Mouse (Mus musculus): Measurements from ENCODE around the gene Dstyk. TPM values are rescaled to one million over a fixed set of nuclear protein-coding genes. Genes with fewer than 3 reads are reported as not detected.

The Dstyk gene
- polyA plus RNA-seq (2015; fragmentation: Nextera tagmentation; extraction: Ambion mirVana): 8.4 and 9.2 TPM in 2 replicates

DNA sequence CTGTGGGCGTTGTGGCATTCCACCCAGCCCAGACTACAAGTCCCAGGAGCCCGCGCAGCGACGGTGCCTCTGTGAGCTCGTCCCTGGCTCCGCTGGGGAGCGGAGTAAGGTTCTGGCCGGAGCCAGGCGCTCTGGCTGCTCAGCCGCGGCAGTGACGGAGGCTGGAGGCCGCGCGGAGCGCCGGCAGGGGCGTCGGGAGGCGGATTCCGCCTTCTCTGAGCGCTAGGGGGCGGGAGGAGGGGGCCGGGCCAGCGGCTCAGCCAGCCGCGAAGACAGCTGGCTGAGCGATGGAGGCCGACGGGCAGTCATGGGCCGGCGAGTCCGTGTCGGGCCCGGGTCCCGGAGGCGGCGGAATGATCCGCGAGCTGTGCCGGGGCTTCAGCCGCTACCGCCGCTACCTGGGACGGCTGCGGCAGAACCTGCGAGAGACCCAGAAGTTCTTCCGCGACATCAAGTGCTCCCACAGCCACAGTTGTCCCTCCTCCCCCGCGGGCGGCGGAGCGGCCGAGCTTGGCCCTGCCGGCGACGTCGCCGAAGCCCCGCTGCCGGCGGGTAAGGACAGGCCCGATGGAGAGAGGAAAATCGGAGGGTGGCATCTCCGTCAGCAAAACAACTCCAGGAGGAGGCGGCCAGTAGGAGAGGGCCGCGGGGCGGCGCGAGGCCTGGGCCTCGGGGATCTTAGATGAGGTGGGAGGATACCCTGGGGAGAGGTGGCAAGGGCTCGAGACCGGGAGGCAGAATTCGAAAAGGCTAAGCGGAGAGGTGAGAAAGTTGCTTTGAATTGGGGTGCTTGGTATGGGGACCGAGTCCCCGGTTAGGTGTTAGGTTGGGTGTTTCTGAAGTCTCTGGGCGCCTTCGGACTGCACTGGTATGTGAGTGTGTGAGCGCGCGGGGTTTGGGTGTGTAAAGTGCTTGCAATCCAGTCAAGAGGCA lies at the start of gene Dstyk:
Dstyk (plus strand) TSS at position 237 of the 933 bp plus-strand sequence.
- no peaks in the 10 kb centered on the region for H3K36me3 ChIP-seq
- peak within 1 kb of the TSS; percentile 84 for H3K9ac ChIP-seq (replicated peaks)
- peak within 1 kb of the TSS; percentile 79 for H3K4me2 ChIP-seq
- H3K27ac ChIP-seq (replicated peaks): peak within 1 kb of the TSS; percentile 89
- no peaks in the 10 kb centered on the region for H3K27me3 ChIP-seq (replicated peaks)
- H3K4me1 ChIP-seq: peaks cover 21% of the 10 kb centered on the region
- WGBS: under 1% methylated on average over 83 of the region's 85 CpGs
- ATAC-seq (ENCODE audit: low FRiP score): peak; percentile 95
- H3K9me3 ChIP-seq (replicated peaks): no peaks in the 10 kb centered on the region
- peak within 1 kb of the TSS; percentile 76 for H3K4me3 ChIP-seq (replicated peaks)

DNA sequence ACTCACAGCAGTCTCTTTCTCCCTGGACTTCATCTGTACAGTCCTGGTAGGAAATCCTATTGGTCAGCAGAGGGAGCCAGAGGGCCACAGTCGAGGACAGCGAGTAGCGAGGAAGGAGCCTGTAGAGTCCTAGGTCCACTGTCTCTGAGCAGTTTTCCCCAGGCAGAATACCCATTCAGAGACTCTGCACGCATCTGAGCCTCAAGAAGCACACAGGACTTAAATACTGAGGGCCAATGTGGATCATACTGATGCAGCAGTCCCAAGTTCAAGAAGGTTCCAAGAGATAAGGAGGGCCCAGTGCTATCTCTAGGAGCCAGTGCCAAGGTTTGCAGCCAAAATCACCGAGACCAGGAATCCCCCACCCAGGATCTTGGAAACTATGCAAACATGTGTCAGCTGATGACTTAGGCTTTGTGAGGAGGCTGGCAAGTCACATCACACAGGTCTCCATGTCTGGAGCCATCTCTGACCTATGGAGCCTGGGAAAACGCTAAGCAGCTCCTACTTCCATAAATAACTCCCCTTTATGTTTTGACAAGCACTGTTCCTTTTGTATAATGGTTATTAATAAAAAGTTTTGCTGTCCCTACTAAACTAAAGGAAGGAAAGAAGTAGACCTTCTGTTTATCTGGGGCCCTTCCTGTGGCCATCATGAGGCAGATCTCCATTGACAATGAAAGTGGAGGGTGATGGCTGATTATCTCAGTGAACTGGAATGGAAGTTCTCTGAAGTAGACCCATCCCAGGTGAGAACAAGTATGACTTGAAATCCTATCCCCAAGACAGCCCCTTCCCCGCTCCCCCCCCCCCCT lies 49.5 kb upstream of the Dstyk start:
- ATAC-seq (ENCODE audit: low FRiP score): peak; percentile 74
- Histone ChIP-seq H3K9me3 (replicated peaks) (no peaks in the 10 kb centered on the region), H3K27ac (replicated peaks) (peak overlapping the region; percentile 39; the same call in 1 of the 2 replicates), H3K4me2 (no peak overlapping the region), H3K27me3 (replicated peaks) (no peaks in the 10 kb centered on the region), H3K36me3 (peaks cover 12% of the 10 kb centered on the region), H3K4me1 (peaks cover 58% of the 10 kb centered on the region), H3K4me3 (replicated peaks) (no peak overlapping the region), H3K9ac (replicated peaks) (no peak overlapping the region)
- WGBS: 36% methylated on average over 7 of the region's 7 CpGs

DNA sequence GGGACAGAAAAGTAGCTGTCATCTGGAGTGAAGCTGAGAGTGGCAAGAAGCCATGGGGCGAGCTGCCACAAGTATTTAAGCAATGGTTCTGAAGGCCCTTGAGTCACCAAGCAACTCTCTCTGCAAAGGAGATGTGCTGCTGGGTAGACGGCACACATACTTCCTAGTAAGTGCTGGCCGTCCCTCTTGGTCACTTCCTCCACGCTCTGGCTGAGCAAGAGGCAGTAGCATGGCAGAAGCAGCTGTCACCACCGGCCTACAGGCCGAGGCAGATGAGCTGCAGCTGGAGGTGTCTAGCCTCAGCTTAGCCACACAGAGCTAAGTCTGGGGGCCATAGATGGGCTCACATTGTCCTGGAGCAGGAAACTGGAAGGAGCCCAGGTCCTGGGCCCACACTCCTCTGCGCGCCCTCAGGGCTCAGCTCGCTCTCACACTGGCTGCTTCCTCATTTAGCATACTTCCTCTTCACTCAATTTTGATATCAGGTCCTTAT lies 46.6 kb upstream of the Dstyk start:
- Histone ChIP-seq H3K4me2 (no peak overlapping the region), H3K4me3 (replicated peaks) (no peak overlapping the region), H3K9me3 (replicated peaks) (no peaks in the 10 kb centered on the region), H3K36me3 (peaks cover 12% of the 10 kb centered on the region), H3K4me1 (peaks cover 74% of the 10 kb centered on the region), H3K27me3 (replicated peaks) (no peaks in the 10 kb centered on the region), H3K9ac (replicated peaks) (no peak overlapping the region), H3K27ac (replicated peaks) (0 out of 2 replicates have a peak overlapping the region, but pooled peaks have one; percentile 45)
- 84% methylated on average over 9 of the region's 9 CpGs for WGBS
- ATAC-seq (ENCODE audit: low FRiP score): no peak

DNA sequence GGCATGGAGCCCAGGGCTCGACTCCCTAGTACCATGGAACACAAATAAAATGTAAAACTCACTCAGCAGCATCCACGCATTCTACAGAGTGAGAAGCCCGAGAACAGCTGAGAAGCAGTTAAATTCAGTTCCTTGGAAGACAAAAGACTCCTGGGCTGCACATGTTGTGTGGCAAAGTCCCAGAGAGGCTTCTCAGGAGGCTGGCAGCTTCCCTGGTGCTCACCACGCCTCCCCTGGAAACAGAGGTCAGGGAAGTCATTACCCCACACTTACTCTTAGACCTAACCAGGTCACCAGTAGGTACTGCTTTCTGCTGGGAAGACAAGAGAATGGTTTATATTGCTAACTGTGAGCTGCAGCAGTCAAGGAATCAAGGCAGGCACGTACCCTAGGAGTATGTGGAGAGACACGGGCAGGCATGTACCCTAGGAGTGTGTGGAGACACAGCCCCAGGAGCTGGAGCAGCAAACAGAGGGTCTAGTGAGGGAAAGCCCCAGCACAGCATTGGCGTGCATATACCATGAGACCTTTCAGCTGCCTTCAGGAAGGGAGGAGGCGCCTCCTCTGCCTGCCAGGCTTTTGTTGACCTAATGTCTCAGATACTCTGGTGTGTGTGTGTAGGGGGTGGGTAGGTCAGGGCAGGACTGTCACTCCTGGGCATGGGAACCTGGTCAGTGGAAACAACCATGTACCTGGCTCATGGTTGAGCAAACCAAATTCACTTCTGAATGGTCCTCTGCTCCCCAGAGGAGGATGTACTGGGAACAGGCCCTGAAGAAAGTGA lies 45.9 kb upstream of the Dstyk start:
- ATAC-seq (ENCODE audit: low FRiP score): no peak
- Histone ChIP-seq H3K4me3 (replicated peaks) (no peak overlapping the region), H3K9me3 (replicated peaks) (no peaks in the 10 kb centered on the region), H3K4me2 (no peak overlapping the region), H3K27me3 (replicated peaks) (no peaks in the 10 kb centered on the region), H3K36me3 (peaks cover 12% of the 10 kb centered on the region), H3K27ac (replicated peaks) (0 out of 2 replicates have a peak overlapping the region, but pooled peaks have one; percentile 33), H3K4me1 (peaks cover 74% of the 10 kb centered on the region), H3K9ac (replicated peaks) (no peak overlapping the region)
- 50% methylated on average over 8 of the region's 8 CpGs for WGBS

DNA sequence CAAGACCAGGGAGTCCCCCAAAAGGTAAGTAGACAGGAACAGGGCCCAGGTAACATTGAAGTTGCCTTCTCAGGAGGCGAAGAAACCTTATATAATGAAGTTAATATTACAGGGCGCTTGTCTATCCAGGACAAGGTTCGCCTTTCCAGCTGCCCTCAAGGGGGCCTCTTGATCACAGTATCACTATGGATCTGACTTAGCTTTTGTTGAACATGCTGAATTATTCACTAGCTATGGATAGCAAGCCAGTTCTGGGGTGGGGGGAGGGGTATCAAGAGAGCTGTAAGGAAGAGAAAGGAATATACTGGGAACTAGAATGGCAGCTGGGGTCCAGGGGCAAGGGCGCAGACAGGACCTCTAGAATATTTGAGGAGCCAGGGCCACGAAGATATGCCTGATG lies 45.0 kb upstream of the Dstyk start:
- H3K4me3 ChIP-seq (replicated peaks): no peak overlapping the region
- no peak overlapping the region for H3K27ac ChIP-seq (replicated peaks)
- no peaks in the 10 kb centered on the region for H3K27me3 ChIP-seq (replicated peaks)
- H3K36me3 ChIP-seq: peaks cover 12% of the 10 kb centered on the region
- ATAC-seq (ENCODE audit: low FRiP score): no peak
- H3K4me2 ChIP-seq: no peak overlapping the region
- no peaks in the 10 kb centered on the region for H3K9me3 ChIP-seq (replicated peaks)
- H3K4me1 ChIP-seq: peaks cover 72% of the 10 kb centered on the region
- 63% methylated on average over 5 of the region's 5 CpGs for WGBS
- no peak overlapping the region for H3K9ac ChIP-seq (replicated peaks)

DNA sequence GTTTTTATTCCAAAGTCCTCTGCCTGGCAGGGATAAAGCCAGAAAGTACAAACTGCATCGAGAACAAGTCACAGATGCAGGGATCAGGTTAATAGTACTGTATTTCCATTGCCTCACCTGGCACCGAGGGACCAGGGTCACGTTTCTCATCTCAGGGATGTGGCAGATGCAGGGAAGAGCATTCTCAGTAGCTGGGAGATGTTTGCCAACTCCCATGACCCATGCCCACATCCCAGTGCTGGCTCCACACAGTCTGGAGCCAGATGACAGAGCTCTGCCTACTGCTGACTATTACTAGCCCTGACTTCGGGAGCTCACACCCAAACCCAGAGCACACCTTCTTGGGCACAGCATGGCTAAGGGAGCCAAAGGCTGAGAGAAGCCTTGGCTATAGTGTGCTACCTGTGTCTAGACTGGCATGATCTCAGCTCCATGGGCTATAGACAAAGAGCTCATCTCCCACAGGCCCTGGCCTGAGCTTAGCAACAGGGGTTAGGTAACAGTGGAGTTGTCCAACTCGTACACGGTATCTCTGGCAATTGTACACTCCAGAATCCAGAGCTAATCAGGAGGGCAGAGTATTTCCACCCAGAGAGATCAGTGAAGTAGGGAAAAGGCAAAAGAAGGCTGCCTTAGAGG lies 44.3 kb upstream of the Dstyk start:
- Histone ChIP-seq H3K9me3 (replicated peaks) (no peaks in the 10 kb centered on the region), H3K9ac (replicated peaks) (no peak overlapping the region), H3K4me1 (peaks cover 71% of the 10 kb centered on the region), H3K27ac (replicated peaks) (0 out of 2 replicates have a peak overlapping the region, but pooled peaks have one; percentile 18), H3K27me3 (replicated peaks) (no peaks in the 10 kb centered on the region), H3K36me3 (peaks cover 12% of the 10 kb centered on the region), H3K4me3 (replicated peaks) (no peak overlapping the region), H3K4me2 (no peak overlapping the region)
- WGBS: 80% methylated on average over 6 of the region's 6 CpGs
- no peak for ATAC-seq (ENCODE audit: low FRiP score)

DNA sequence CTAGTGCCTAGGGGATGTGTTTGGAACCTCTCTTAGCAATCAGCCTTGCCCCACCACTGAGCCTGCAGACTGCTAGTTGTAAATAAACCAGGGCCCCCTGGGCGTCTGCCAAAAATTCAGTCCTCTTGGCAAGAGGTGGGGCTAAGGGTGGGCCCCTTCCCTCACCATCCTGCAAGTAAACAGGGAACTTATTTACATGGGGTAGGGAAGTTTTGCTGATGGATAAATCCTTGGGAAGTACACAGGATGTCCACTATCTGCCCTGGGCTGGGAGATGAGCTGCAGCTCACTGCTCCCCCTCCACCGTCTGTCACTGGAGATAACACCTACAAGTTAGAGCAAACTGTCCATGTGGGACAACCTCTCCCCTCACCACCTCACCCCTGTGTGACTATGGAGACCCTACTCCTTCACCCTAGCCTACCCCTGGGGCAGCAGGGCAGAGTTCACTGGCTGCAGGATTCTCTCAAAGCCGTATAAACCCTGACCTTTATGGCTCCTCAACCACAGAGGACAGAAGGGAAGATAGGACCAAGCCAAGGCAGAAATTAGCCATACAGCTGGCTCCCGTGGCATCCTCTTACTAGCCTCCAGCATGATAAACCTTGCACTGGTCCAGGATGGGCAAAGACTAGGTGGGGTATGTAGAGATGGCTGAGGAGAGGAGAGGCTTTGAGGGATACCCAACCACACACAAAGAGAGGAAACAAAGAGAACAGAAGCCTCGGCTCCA lies 43.0 kb upstream of the Dstyk start:
- no peak overlapping the region for H3K4me3 ChIP-seq (replicated peaks)

DNA sequence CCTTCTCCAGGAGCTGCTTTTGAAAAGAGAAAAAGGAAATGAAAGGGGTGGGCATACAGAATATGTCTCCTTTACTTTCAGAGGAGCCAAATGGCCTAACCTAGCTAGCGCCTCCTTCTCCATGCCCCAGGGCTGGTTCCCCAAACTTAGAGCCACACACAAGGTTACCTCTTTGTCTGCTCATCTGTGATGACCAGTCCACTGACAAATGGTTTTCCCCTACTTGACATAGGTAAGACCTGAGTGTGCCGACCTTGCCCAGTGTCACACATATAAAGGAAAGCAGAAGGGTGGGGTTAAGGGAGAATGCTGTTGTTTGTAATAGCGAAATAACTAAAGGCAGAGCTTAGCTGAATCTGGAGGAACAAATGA lies 42.5 kb upstream of the Dstyk start:
- Histone ChIP-seq H3K4me3 (replicated peaks) (no peak overlapping the region), H3K4me1 (peaks cover 70% of the 10 kb centered on the region), H3K9ac (replicated peaks) (no peak overlapping the region), H3K4me2 (no peak overlapping the region), H3K9me3 (replicated peaks) (no peaks in the 10 kb centered on the region), H3K27me3 (replicated peaks) (no peaks in the 10 kb centered on the region), H3K27ac (replicated peaks) (0 out of 2 replicates have a peak overlapping the region, but pooled peaks have one; percentile 38), H3K36me3 (peaks cover 24% of the 10 kb centered on the region)
- WGBS: 76% methylated on average over 3 of the region's 3 CpGs
- ATAC-seq (ENCODE audit: low FRiP score): no peak

More for the DNA sequence above, 43.0 kb upstream of the Dstyk start:
- Histone ChIP-seq H3K9ac (replicated peaks) (no peak overlapping the region), H3K36me3 (peaks cover 19% of the 10 kb centered on the region), H3K9me3 (replicated peaks) (no peaks in the 10 kb centered on the region), H3K27me3 (replicated peaks) (no peaks in the 10 kb centered on the region), H3K27ac (replicated peaks) (0 out of 2 replicates have a peak overlapping the region, but pooled peaks have one; percentile 38), H3K4me1 (peaks cover 70% of the 10 kb centered on the region), H3K4me2 (no peak overlapping the region)
- ATAC-seq (ENCODE audit: low FRiP score): 0 out of 2 replicates have a peak, but pooled peaks have one; percentile 22
- 33% methylated on average over 5 of the region's 5 CpGs for WGBS

DNA sequence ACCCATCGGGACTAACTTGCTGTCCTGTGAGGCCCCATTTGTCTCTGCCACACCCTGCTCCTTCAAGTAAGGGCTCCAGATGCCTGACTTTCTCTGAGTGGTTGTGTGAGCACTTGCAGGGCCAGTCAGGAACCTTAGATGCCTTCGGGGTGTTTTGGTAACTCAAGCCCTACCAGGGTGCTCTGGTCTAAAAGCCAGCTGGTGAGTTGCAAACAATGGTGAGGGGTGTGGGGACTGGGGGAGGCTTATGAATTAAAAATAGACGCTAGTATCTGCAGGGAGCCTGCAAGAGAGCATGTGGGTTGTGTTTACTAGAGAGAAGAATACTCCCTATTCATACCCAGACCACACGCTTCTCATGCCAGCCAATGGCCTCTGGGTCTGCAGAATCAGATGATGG lies 42.1 kb upstream of the Dstyk start:
- Histone ChIP-seq H3K4me2 (no peak overlapping the region), H3K9me3 (replicated peaks) (no peaks in the 10 kb centered on the region), H3K9ac (replicated peaks) (no peak overlapping the region), H3K4me3 (replicated peaks) (no peak overlapping the region), H3K4me1 (peaks cover 70% of the 10 kb centered on the region), H3K27me3 (replicated peaks) (no peaks in the 10 kb centered on the region), H3K36me3 (peaks cover 27% of the 10 kb centered on the region), H3K27ac (replicated peaks) (no peak overlapping the region)
- 42% methylated on average over 4 of the region's 4 CpGs for WGBS
- ATAC-seq (ENCODE audit: low FRiP score): no peak
